Mouse (Mus musculus) lung, postnatal 0 days (tissue): ENCODE results near the gene Vmn2r49.
"Not testable (repeated sequence)": the region's sequence is repeated elsewhere in the genome, so short reads cannot be mapped to it uniquely, and the experiment has no call there.

ENCODE experiments used
- CTCF ChIP-seq: IDR thresholded peaks from 2 replicates; pipeline ENCODE4 v1.5.1; 2016; ENCODE audit warnings: antibody characterized with exemption, mild to moderate bottlenecking
- EP300 ChIP-seq: IDR thresholded peaks from 2 replicates; pipeline ENCODE4 v1.6.1; 2016; ENCODE audit warnings: antibody characterized with exemption, mild to moderate bottlenecking, control low read depth

GRCm38 (mm10) chr7:9992157-9992556 lies at the start of gene Vmn2r49:
- not testable (repeated sequence) for TF ChIP-seq EP300, CTCF
